Mouse (Mus musculus) bone marrow macrophage, adult 2 months (primary cell): ENCODE data around the gene Hpse2. TPM values are rescaled to one million over a fixed set of nuclear protein-coding genes. Genes with fewer than 3 reads are reported as not detected.
A peak's percentile ranks its signal among the peaks of the same experiment; 100 is the strongest.

ENCODE experiments used
- H3K27ac ChIP-seq: 2 replicates; pipeline ENCODE4 v1.5.1; 2012; ENCODE audit warnings: low read depth, low read length; ENCODE audit not compliant: insufficient read depth
- H3K4me1 ChIP-seq: 2 replicates; pipeline ENCODE4 v1.6.1; 2012; ENCODE audit warnings: low read length; ENCODE audit not compliant: control insufficient read depth, insufficient read depth
- H3K4me3 ChIP-seq: 2 replicates; pipeline ENCODE4 v1.5.1; 2012; ENCODE audit warnings: mild to moderate bottlenecking, low read length, moderate library complexity; ENCODE audit not compliant: insufficient read depth
- CTCF ChIP-seq: IDR thresholded peaks from 2 replicates; pipeline ENCODE4 v1.5.1; 2012; ENCODE audit warnings: low read depth, mild to moderate bottlenecking, low read length, moderate library complexity
- POLR2A ChIP-seq: IDR thresholded peaks from 2 replicates; pipeline ENCODE4 v1.6.1; 2012; ENCODE audit warnings: mild to moderate bottlenecking, low read depth, low read length, borderline replicate concordance
- polyA plus RNA-seq: library from polyadenylated mRNA; stranded (reverse); fragments of >200 nt; gene quantifications from 2 replicates; pipeline ENCODE4 v1.2.4, GENCODE M21; 2012; ENCODE audit not compliant: missing spikeins, insufficient read depth, insufficient read length

The Hpse2 gene
- polyA plus RNA-seq, 1 experiment = not detected

DNA sequence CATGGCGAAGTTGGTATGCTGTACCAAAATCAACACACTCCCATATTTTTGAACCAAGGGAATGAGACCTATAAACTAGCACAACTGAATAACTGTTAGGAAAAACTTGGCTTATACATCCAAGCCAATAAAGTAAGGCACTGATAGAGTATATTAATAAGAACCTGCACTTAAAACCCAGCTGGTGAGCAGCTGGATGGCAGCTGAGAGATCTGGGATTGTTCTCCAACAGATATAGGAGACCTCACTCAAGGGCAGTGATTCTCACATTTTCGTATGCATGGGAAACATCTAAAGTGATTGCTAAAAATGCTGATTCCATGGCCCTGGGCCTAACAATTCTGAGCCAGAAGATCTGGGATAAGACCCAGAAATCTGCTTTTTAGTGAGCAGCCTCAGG lies 345.9 kb downstream of the Hpse2 start:
- H3K4me1 ChIP-seq = no peaks in the 10 kb centered on the region
- TF ChIP-seq CTCF = no peak
- TF ChIP-seq POLR2A = no peak
- no peak overlapping the region for H3K4me3 ChIP-seq
- H3K27ac ChIP-seq = no peak overlapping the region

DNA sequence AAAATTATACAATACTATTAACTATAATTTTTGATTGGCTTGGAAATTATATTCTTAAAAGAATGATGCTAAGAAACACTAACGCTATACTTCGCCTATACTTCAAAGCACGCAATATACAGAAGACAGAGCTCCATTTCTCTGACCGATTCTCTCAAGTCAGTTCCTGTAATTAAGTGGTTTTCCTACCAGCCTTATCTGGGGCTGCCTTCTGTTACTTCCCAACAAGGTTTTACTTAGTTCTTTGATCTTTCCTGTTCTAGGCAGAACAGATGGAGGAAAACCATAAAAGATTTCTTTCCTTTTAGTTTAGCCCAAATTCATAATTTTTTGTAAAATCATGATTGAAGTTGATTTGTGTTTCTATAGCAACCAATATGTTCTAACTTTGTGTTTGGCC lies 351.8 kb downstream of the Hpse2 start:
- H3K4me3 ChIP-seq = no peak overlapping the region
- H3K27ac ChIP-seq = no peak overlapping the region
- H3K4me1 ChIP-seq = no peaks in the 10 kb centered on the region
- TF ChIP-seq POLR2A (no peak), CTCF (no peak)

DNA sequence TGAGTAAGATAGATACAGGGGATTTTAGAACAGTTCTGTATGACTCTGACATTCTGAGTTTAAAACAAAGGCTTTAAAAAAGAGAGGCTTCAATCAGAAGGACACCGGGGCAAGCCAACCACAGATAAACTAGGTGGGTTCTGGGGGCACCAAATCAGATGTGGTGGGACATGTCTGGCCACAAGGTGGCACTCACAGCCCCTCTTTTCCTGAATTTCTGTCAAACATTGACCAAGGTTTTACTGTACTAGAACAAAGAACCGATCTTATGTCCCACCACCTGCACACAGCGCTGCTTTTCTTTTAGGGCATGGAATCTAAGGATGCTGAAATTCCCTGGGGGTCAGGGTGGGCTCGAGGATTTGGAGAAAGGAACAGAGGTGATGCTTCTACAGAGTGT lies 360.9 kb downstream of the Hpse2 start:
- H3K4me1 ChIP-seq = no peaks in the 10 kb centered on the region
- H3K27ac ChIP-seq = no peak overlapping the region
- H3K4me3 ChIP-seq = no peak overlapping the region
- TF ChIP-seq CTCF (no peak), POLR2A (no peak)

DNA sequence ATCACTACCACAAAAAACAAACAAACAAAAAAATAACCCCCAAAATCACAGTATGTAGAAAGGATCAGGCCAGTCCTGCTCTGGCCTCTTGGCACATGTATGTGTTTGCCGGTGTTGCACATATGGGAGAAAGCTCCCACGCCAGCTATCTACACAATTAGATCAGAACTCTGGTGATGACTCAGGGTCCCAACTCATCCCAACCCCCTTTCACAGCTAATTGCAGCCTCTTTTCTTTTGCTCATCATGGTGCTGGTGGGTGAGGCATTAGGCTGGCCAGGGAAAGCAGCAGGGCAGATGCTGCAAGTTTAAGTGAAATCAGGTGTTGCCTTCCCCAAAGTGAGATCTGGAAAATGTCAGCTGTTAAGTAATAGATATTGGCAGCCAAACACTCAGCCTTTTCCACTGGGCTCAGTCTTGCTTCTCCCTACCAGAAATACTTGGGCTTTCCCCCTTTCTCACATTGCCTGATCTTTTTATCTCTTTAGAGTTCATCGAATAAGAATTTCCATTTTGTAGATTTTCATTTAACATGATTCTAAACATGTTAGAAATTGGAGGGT lies 365.5 kb downstream of the Hpse2 start:
- peaks cover 7% of the 10 kb centered on the region for H3K4me1 ChIP-seq
- no peak overlapping the region for H3K27ac ChIP-seq
- TF ChIP-seq CTCF (no peak), POLR2A (no peak)
- H3K4me3 ChIP-seq = no peak overlapping the region

DNA sequence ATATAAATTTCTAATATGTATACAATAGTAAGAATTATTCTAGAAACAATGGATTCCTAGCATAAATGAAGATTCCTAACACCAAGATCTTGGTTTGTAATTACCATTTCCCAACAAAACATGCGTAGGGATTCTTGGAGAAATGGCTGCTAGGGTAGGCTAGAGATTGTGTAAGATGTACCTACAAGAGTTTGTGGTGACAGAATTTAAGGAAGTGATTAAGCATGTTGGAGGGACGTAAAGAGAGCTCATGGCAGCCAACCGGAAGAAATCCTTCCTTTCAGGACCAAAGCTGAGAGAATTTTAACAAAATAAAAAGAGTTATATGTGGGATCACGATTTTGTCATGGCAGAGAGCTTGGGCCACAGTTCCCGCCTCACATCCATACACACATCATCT lies 369.4 kb downstream of the Hpse2 start:
- Histone ChIP-seq H3K27ac (no peak overlapping the region), H3K4me1 (peaks cover 7% of the 10 kb centered on the region), H3K4me3 (no peak overlapping the region)
- TF ChIP-seq POLR2A = no peak
- TF ChIP-seq CTCF = no peak

DNA sequence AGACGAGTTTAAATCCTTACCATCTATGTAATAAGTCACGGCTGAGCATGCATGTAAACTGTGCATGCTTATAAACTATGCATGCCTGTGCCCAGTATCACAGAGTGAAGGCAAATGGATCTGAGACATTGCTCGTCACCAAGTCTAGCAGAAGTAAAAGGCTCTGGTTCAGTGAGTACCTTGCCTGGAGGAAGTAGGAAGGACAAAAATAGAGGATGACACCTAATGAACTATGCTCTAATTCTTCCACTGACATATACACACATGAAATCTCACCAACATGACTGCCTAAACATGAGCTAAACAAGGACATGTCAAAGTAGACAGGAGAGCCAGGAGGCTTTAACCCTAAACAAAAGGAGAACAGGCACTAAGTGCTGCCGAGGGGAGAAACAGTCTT lies 391.7 kb downstream of the Hpse2 start:
- H3K27ac ChIP-seq = no peak overlapping the region
- no peak for TF ChIP-seq CTCF
- no peak for TF ChIP-seq POLR2A
- H3K4me1 ChIP-seq = 0 out of 2 replicates have a peak, but pooled peaks cover 4% of the 10 kb centered on the region
- H3K4me3 ChIP-seq = no peak overlapping the region

DNA sequence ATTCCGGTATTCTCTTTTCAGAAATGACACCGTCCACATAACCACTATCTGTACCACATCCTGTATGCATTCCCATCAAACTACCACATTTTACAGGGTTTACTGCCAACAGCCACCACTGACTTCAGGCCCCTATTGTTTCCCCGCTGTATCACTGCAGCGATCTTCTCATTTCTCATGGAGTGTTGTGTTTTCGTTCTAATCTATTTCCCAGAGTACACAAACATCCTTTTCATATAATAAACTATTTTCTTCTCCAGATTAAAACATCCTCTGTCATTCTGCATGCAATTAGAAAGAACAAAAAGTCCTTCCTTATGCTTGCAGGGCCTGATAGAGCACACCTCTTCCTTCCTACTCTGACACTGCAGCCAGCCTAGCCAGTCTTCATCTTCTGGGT lies 399.3 kb downstream of the Hpse2 start:
- no peak overlapping the region for H3K4me3 ChIP-seq
- H3K4me1 ChIP-seq = peaks cover 9% of the 10 kb centered on the region
- TF ChIP-seq CTCF = no peak
- no peak for TF ChIP-seq POLR2A
- H3K27ac ChIP-seq = no peak overlapping the region

DNA sequence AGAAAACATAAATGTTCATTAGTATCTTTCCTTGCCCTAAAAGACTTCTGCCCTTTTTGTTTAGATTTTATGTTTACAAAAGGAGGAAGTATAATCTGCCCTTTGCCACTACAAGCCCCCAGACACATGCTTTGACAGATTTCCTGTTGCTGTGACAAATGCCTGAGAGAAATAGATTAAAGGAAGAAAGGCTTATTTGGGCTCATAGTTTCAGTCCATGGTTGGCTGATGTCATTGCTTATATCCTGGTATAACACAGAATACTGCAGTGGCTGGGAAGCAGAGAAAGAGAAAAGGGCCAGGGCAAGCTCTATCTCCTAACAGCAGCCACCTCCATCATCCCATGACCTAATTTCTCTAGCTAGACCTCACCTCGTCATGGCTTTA lies 401.8 kb downstream of the Hpse2 start:
- peak overlapping the region; percentile 81 for H3K27ac ChIP-seq
- H3K4me1 ChIP-seq = peaks cover 9% of the 10 kb centered on the region
- TF ChIP-seq POLR2A (no peak), CTCF (no peak)
- H3K4me3 ChIP-seq = no peak overlapping the region

DNA sequence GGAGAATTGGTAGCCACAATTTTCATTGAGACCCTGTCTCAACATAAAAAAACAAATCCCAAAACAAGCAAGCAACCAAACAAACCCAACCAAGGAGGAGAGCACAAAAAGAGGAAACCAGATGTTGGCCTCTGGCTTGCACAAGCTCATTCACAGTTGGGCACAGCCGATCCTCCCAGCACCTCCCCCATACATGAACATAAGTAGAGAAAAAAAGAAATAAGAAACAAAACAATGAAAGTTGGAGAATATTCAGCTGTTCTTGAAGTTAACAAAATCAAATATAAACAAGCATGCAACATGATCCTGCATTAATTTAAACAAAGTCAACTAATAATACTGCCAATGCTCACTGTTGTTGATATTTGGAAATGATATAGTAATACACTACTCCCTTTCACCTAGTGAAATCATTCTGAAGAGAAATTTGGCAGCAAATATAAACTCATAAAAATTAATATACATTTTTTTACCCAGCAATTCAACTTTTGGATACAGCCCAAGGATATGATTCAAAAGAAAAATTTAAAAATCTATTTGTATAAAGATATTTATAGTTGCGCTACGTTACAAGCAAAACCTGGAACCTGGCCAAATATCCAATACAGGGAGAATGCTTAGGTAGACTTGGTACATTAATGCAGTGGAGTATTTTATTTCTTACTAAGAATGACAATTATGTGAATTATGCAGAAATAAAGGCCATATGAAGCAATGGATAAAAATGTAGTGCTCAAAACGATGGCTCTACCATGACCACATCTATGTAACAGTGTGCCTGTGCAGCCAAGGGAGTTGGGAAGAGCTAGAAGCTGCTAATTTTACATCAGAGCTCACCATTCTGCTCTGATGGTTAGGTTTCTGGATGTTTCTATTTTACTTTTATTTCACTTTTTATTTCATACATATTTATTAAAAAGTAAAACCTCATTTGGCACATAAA lies 402.5 kb downstream of the Hpse2 start:
- peaks cover 9% of the 10 kb centered on the region for H3K4me1 ChIP-seq
- no peak for TF ChIP-seq POLR2A
- no peak for TF ChIP-seq CTCF
- H3K27ac ChIP-seq = peak overlapping the region; percentile 67
- no peak overlapping the region for H3K4me3 ChIP-seq

DNA sequence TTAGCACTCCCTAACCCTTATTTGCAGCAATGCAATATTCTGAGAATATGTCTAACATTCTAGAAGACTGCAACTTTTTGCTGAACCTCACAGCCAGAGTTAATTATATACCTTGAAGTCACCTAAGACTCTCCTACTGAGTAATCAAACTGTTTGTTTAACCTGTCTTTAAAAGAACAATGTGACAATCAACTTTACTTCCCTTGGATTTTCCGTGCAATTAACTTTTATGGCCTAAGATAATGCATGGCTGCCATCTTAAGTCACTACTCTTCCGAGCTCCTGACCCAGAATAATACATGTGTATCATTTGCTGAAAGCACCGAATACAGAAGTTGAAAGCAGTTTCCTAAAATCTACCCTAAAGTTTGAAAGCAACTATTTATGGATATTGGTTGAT lies 407.6 kb downstream of the Hpse2 start:
- no peak overlapping the region for H3K4me3 ChIP-seq
- H3K27ac ChIP-seq = no peak overlapping the region
- H3K4me1 ChIP-seq = peaks cover 5% of the 10 kb centered on the region
- TF ChIP-seq POLR2A = no peak
- no peak for TF ChIP-seq CTCF
